ENCODE assay signal across 19 mouse cellular contexts in genomic region chr1:181381410-181382010, GRCm38 (mm10). TPM values are rescaled to one million over a fixed set of nuclear protein-coding genes. Genes with fewer than 3 reads are reported as not detected.
DNase-seq lines count a peak whose midpoint lies in the region; ATAC-seq lines count a peak whose summit lies in the region.
"Had no signal": no experiment of that assay in that cellular context is flagged by ENCODE, and none has a peak within 500 bp of the region (broad histone marks: within the 10 kb centered on the region; RNA-seq: fewer than 3 reads in every experiment).

No protein-coding gene starts in this region.

- peak; percentile 63 for DNase-seq in forebrain, embryonic 14.5 days (ENCODE audit: low spot score)
- DNase-seq in forebrain, embryonic 11.5 days (ENCODE audit: low spot score), result no peak
- DNase-seq in brain, adult 2 months (ENCODE audit: low read depth, low spot score), result peak; percentile 88
- DNase-seq in frontal cortex, postnatal 25 days (ENCODE audit: low spot score in 2 of 2), result peak; percentile 31 to 52
- DNase-seq in left cerebral cortex, postnatal 10 days (ENCODE audit: extremely low spot score in 1 of 2, low spot score in 2 of 2), result peak; percentile 55 to 60
- DNase-seq in spleen, postnatal 10 days (ENCODE audit: low spot score in 2 of 2), result no peak
- no peak for DNase-seq in heart, postnatal 36 days
- no peak for DNase-seq in kidney, adult 9 months
- DNase-seq: adrenal gland, postnatal 25 days; cerebellum, adult 11 months; gastrocnemius, postnatal 36 days; kidney, adult 18-20 months; thymus, postnatal 25 days had no signal

- 49% methylated on average over 12 of the region's 12 CpGs for WGBS in forebrain, embryonic 14.5 days
- WGBS in forebrain, embryonic 11.5 days, result 77% methylated on average over 12 of the region's 12 CpGs

- no peak overlapping the region for H3K4me2 ChIP-seq in forebrain, embryonic 14.5 days (ENCODE audit: low read length)
- H3K4me2 ChIP-seq in forebrain, embryonic 11.5 days (ENCODE audit: low read depth, low read length, severe bottlenecking), result no peak overlapping the region
- H3K4me2 ChIP-seq: heart, embryonic 12.5 days; hindbrain, embryonic 14.5 days; liver, embryonic 15.5 days had no signal

- no peaks in the 10 kb centered on the region for H3K9me3 ChIP-seq in forebrain, embryonic 14.5 days (replicated peaks; ENCODE audit: control insufficient read depth, low read length)
- H3K9me3 ChIP-seq in forebrain, embryonic 11.5 days (ENCODE audit: control insufficient read depth, low read length), result no peaks in the 10 kb centered on the region
- H3K9me3 ChIP-seq: heart, embryonic 12.5 days; limb, embryonic 10.5 days; liver, embryonic 15.5 days had no signal

- no peaks in the 10 kb centered on the region for H3K27me3 ChIP-seq in forebrain, embryonic 14.5 days (replicated peaks; ENCODE audit: control insufficient read depth, insufficient read depth, low read length)
- no peaks in the 10 kb centered on the region for H3K27me3 ChIP-seq in forebrain, embryonic 11.5 days (ENCODE audit: control insufficient read depth, insufficient read depth, low read length)

- H3K4me3 ChIP-seq in forebrain, embryonic 14.5 days (ENCODE audit: low read depth, low read length), result no peak overlapping the region
- no peak overlapping the region for H3K4me3 ChIP-seq in forebrain, embryonic 11.5 days (ENCODE audit: low read depth, low read length)
- H3K4me3 ChIP-seq: erythroblast, embryonic 14.5 days; heart, embryonic 12.5 days; limb, embryonic 10.5 days; liver, embryonic 15.5 days had no signal

- intact Hi-C loops in left cerebral cortex, postnatal 10 days (cut with DNase I), result no loop called here
- intact Hi-C loops in heart, postnatal 36 days (cut with DNase I), result no loop called here

- peak overlapping the region; percentile 49; the same call in 1 of the 2 replicates for H3K27ac ChIP-seq in forebrain, embryonic 14.5 days (ENCODE audit: low read depth, low read length)
- H3K27ac ChIP-seq in forebrain, embryonic 11.5 days (ENCODE audit: low read depth, low read length), result no peak overlapping the region
- H3K27ac ChIP-seq: hindbrain, embryonic 14.5 days; limb, embryonic 10.5 days; liver, embryonic 15.5 days; macrophage had no signal

- H3K4me1 ChIP-seq in forebrain, embryonic 14.5 days (ENCODE audit: control insufficient read depth, insufficient read depth, low read length), result peaks cover 3% of the 10 kb centered on the region; the same call in 1 of the 2 replicates
- no peaks in the 10 kb centered on the region for H3K4me1 ChIP-seq in forebrain, embryonic 11.5 days (replicated peaks; ENCODE audit: control insufficient read depth, insufficient read depth, low read length)
- H3K4me1 ChIP-seq: heart, embryonic 12.5 days had no signal

- H3K36me3 ChIP-seq in forebrain, embryonic 14.5 days (ENCODE audit: control insufficient read depth, insufficient read depth, low read length), result no peaks in the 10 kb centered on the region
- no peaks in the 10 kb centered on the region for H3K36me3 ChIP-seq in forebrain, embryonic 11.5 days (ENCODE audit: control insufficient read depth, insufficient read depth, low read length)
- H3K36me3 ChIP-seq: heart, embryonic 12.5 days; limb, embryonic 10.5 days; liver, embryonic 15.5 days had no signal

- H3K9ac ChIP-seq in forebrain, embryonic 14.5 days (ENCODE audit: low read length), result no peak overlapping the region
- no peak overlapping the region for H3K9ac ChIP-seq in forebrain, embryonic 11.5 days (ENCODE audit: low read length)
- H3K9ac ChIP-seq: heart, embryonic 12.5 days; hindbrain, embryonic 14.5 days; liver, embryonic 15.5 days had no signal

- ATAC-seq in forebrain, embryonic 14.5 days, result peak; percentile 64
- ATAC-seq in forebrain, embryonic 11.5 days (replicated peaks; ENCODE audit: low FRiP score), result no peak

RNA-seq across cellular contexts. Expression of gene Cnih3, which starts 29.1 kb away (rescaled TPM):
- 17.0 and 27.9 TPM in 2 replicates for polyA plus RNA-seq in forebrain, embryonic 14.5 days (2014; fragmentation: Nextera tagmentation; extraction: Ambion mirVana)
- 1.9 and 3.5 TPM in 2 replicates for polyA plus RNA-seq in forebrain, embryonic 11.5 days (2014; fragmentation: Nextera tagmentation; extraction: Ambion mirVana)
- total RNA-seq in left cerebral cortex, postnatal 10 days (2021), result 10 to 100 TPM; 72.2 to 79.3 TPM
- not detected for total RNA-seq in heart, postnatal 36 days (2021)
- total RNA-seq: adrenal gland, postnatal 25 days; gastrocnemius, postnatal 36 days had no signal
- polyA plus RNA-seq: erythroblast, embryonic 14.5 days; macrophage had no signal

Comparison
In these comparisons a context has a peak if more than half of its experiments do, and no peak if none do; other contexts are left out.
1. DNase-seq: peak in forebrain, embryonic 14.5 days (single experiment), brain, adult 2 months (single experiment), frontal cortex, postnatal 25 days (2 of 2) and left cerebral cortex, postnatal 10 days (2 of 2); none in forebrain, embryonic 11.5 days (single experiment), spleen, postnatal 10 days (0 of 2), heart, postnatal 36 days (0 of 2) and kidney, adult 9 months (single experiment).
2. RNA of gene Cnih3, which starts 29.1 kb away (total RNA-seq): 72.2 to 79.3 TPM in left cerebral cortex, postnatal 10 days; not detected in heart, postnatal 36 days; every median in the first group is over 10 times any median in the second.